Mouse (Mus musculus) myocyte (in vitro differentiated cells): ENCODE results near the gene Ctcf.

ENCODE experiments used
- CEBPB ChIP-seq: IDR thresholded peaks from 2 replicates; pipeline ENCODE4 v1.6.1; 2011; ENCODE audit warnings: mild to moderate bottlenecking, moderate library complexity; ENCODE audit not compliant: poor library complexity, insufficient read depth, severe bottlenecking
- E2F4 ChIP-seq: IDR thresholded peaks from one replicate; pipeline ENCODE4 v1.6.1; 2011; ENCODE audit warnings: mild to moderate bottlenecking, control low read depth, moderate library complexity; ENCODE audit not compliant: insufficient read depth
- MAX ChIP-seq: IDR thresholded peaks from one replicate; pipeline ENCODE4 v1.6.1; 2011; ENCODE audit warnings: low read depth, mild to moderate bottlenecking, control low read depth
- MYOD1 ChIP-seq, 3 experiments: IDR thresholded peaks; one replicate each; pipeline ENCODE4 v1.6.1; 2011; ENCODE audit warnings: control low read depth in 2 of 3, low read depth in 2 of 3, mild to moderate bottlenecking in 2 of 3, moderate library complexity in 1 of 3; ENCODE audit not compliant: insufficient read length in 2 of 3, control insufficient read depth in 1 of 3
- MYOG ChIP-seq, 3 experiments: IDR thresholded peaks; one replicate each; pipeline ENCODE4 v1.6.1; 2011; ENCODE audit warnings: control low read depth in 2 of 3, low read depth in 2 of 3, mild to moderate bottlenecking in 2 of 3; ENCODE audit not compliant: insufficient read length in 2 of 3, control insufficient read depth in 1 of 3, insufficient read depth in 1 of 3
- POLR2A ChIP-seq: IDR thresholded peaks from one replicate; pipeline ENCODE4 v1.6.1; 2011; ENCODE audit warnings: low read depth, mild to moderate bottlenecking, control low read depth, moderate library complexity; ENCODE audit not compliant: insufficient read length
- POLR2AphosphoS2 ChIP-seq: IDR thresholded peaks from one replicate; pipeline ENCODE4 v1.6.1; 2011; ENCODE audit warnings: low read depth, control low read depth; ENCODE audit not compliant: insufficient read length
- REST ChIP-seq: IDR thresholded peaks from one replicate; pipeline ENCODE4 v1.6.1; 2011; ENCODE audit warnings: mild to moderate bottlenecking, control low read depth, moderate library complexity; ENCODE audit not compliant: insufficient read depth, insufficient read length
- SRF ChIP-seq: IDR thresholded peaks from one replicate; pipeline ENCODE4 v1.6.1; 2011; ENCODE audit warnings: low read depth; ENCODE audit not compliant: control insufficient read depth, insufficient read length
- TCF12 ChIP-seq: IDR thresholded peaks from one replicate; pipeline ENCODE4 v1.6.1; 2011; ENCODE audit warnings: mild to moderate bottlenecking, control low read depth; ENCODE audit not compliant: poor library complexity, insufficient read depth, severe bottlenecking
- USF1 ChIP-seq: IDR thresholded peaks from one replicate; pipeline ENCODE4 v1.6.1; 2011; ENCODE audit warnings: low read depth, mild to moderate bottlenecking, control low read depth, moderate library complexity

DNA sequence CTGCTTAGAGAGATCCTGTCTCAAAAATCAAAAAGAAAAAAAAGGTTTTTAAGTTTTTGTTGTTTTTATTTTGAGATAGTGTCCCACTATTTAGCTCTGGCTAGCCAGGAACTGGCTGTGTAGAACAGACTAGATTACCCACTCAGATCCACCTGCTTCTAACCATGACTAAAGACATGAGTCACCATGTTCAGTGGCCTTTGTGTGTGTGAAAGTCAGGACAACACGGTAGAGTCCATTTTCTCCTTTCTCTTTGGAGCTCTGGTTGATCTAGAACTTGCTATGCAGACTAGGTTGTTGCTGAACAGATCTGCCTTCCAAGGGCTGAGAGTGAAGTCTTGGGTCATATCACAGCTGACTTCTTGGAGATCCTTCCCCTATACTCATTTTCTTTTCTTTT lies 3.5 kb downstream of the Ctcf start:
- TF ChIP-seq POLR2A: no peak
- TF ChIP-seq E2F4: no peak
- TF ChIP-seq POLR2AphosphoS2: no peak
- no peak for TF ChIP-seq MYOG (IDR thresholded peaks at IDR 0.05; ENCODE audit: control insufficient read depth in 1 of 3, insufficient read depth in 1 of 3, insufficient read length in 2 of 3, low read depth in 2 of 3)
- TF ChIP-seq MAX: no peak
- no peak for TF ChIP-seq SRF
- no peak for TF ChIP-seq CEBPB
- no peak for TF ChIP-seq TCF12
- no peak for TF ChIP-seq USF1
- TF ChIP-seq MYOD1 (IDR thresholded peaks at IDR 0.05; ENCODE audit: control insufficient read depth in 1 of 3, insufficient read length in 2 of 3, low read depth in 2 of 3): peak in 2 of 3 experiments; percentile 24 to 26
- TF ChIP-seq REST: no peak
